Mouse (Mus musculus): ENCODE results near the gene Tox3. TPM values are rescaled to one million over a fixed set of nuclear protein-coding genes. Genes with fewer than 3 reads are reported as not detected.

Gene Tox3
- polyA plus RNA-seq, 1 experiment from 2014 or later = 0.14 TPM

DNA sequence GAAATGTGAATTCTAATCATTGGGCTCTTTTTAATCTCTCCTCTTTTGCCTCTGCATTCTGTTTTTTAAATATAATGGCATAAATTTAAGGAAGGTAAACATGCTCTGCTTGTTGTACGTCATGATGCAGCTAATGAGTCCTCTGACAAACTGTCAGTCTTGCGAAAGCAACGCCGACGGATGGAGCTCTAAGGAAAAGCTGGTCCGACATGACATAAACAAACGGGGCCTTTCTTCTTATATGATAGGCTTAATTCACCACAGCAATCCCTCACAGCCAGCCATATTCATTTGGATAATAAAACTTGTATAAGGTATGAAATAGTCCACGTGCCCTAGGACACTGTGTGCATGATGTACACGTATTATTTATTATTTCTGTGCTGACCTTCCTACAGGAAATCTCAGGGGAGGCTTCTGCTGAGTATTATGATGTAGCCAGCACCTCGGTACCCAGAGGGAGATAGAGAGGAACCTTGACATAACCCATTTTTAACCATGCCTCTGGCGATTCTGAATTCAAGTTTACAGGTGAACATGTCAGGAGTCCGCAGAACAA is 80.4 kb downstream of the Tox3 start:
- Histone ChIP-seq H3K36me3 (no peaks in the 10 kb centered on the region), H3K4me1 (replicated peaks) (no peaks in the 10 kb centered on the region), H3K27me3 (no peaks in the 10 kb centered on the region), H3K4me3 (replicated peaks) (no peak overlapping the region), H3K9me3 (replicated peaks) (no peaks in the 10 kb centered on the region), H3K9ac (no peak overlapping the region), H3K4me2 (no peak overlapping the region), H3K27ac (no peak overlapping the region)
- 66% methylated on average over 12 of the region's 12 CpGs for WGBS (ENCODE audit: insufficient replicate concordance)
- ATAC-seq (ENCODE audit: low read depth) (no peak), DNase-seq (no peak)

DNA sequence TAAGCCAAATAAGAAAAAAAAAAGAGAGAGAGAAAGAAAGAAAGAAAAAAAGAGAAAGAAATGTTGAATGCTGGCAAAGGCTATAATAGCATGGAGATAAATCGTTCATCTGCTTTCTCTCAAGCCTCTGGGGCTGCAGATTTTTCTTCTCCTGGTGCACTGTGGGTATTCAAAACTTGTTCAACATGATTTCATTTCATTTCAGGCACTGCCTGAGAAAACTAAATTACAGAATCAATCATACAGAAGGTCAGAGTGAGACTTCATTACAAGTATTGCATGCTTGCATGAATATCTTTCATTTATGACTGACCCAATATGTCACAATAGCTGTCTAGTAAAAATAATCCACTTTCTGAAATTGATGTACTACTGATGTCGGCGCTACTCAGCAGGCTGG is 81.2 kb downstream of the Tox3 start:
- Histone ChIP-seq H3K27ac (no peak overlapping the region), H3K4me2 (no peak overlapping the region), H3K27me3 (no peaks in the 10 kb centered on the region), H3K36me3 (no peaks in the 10 kb centered on the region), H3K4me3 (replicated peaks) (no peak overlapping the region), H3K9me3 (replicated peaks) (no peaks in the 10 kb centered on the region), H3K4me1 (replicated peaks) (no peaks in the 10 kb centered on the region), H3K9ac (no peak overlapping the region)
- ATAC-seq (ENCODE audit: low read depth) (no peak), DNase-seq (no peak)
- 72% methylated on average over 3 of the region's 3 CpGs for WGBS (ENCODE audit: insufficient replicate concordance)

- Histone ChIP-seq H3K36me3 (no peaks in the 10 kb centered on the region), H3K4me1 (replicated peaks) (no peaks in the 10 kb centered on the region), H3K4me3 (replicated peaks) (no peak overlapping the region), H3K27me3 (no peaks in the 10 kb centered on the region), H3K27ac (no peak overlapping the region), H3K9me3 (replicated peaks) (no peaks in the 10 kb centered on the region), H3K4me2 (no peak overlapping the region), H3K9ac (no peak overlapping the region)
- DNase-seq = no peak
- 64% methylated on average over 8 of the region's 8 CpGs for WGBS (ENCODE audit: insufficient replicate concordance)
- no peak for ATAC-seq (ENCODE audit: low read depth)
Observed at GRCm38 (mm10) chr8:90266239-90266638, 81.9 kb downstream of the Tox3 start.

- H3K9ac ChIP-seq = no peak overlapping the region
- ATAC-seq (ENCODE audit: low read depth) (no peak), DNase-seq (no peak)
- H3K4me1 ChIP-seq (replicated peaks) = no peaks in the 10 kb centered on the region
- WGBS (ENCODE audit: insufficient replicate concordance) = 69% methylated on average over 11 of the region's 11 CpGs
- no peak overlapping the region for H3K27ac ChIP-seq
- no peaks in the 10 kb centered on the region for H3K9me3 ChIP-seq (replicated peaks)
- no peak overlapping the region for H3K4me3 ChIP-seq (replicated peaks)
- H3K4me2 ChIP-seq = no peak overlapping the region
- H3K36me3 ChIP-seq = no peaks in the 10 kb centered on the region
- no peaks in the 10 kb centered on the region for H3K27me3 ChIP-seq
Observed at GRCm38 (mm10) chr8:90254158-90254867, 93.8 kb downstream of the Tox3 start.

DNA sequence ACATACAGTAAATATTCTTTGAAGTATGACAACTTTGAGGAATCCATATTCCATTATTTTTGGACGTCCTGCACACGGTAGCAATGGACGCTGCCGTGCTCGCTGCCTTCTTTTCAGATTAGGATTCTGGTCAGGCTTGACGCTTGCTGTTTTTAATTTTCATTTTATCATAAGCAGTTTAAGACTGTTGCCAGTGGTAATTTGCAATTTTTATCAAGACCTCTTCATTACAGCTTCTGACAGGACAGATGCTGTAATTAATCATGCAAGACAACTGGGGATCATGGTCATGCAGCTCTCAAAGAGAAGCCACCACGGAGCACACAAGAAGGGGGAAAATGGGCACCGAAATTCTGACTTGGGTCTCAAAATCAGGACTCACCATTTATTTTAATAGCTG is 101.8 kb downstream of the Tox3 start:
- Histone ChIP-seq H3K4me1 (replicated peaks) (no peaks in the 10 kb centered on the region), H3K4me2 (no peak overlapping the region), H3K9ac (no peak overlapping the region), H3K9me3 (replicated peaks) (no peaks in the 10 kb centered on the region), H3K36me3 (no peaks in the 10 kb centered on the region), H3K27ac (no peak overlapping the region), H3K4me3 (replicated peaks) (no peak overlapping the region), H3K27me3 (no peaks in the 10 kb centered on the region)
- DNase-seq (no peak), ATAC-seq (ENCODE audit: low read depth) (no peak)
- WGBS (ENCODE audit: insufficient replicate concordance) = 77% methylated on average over 8 of the region's 8 CpGs

DNA sequence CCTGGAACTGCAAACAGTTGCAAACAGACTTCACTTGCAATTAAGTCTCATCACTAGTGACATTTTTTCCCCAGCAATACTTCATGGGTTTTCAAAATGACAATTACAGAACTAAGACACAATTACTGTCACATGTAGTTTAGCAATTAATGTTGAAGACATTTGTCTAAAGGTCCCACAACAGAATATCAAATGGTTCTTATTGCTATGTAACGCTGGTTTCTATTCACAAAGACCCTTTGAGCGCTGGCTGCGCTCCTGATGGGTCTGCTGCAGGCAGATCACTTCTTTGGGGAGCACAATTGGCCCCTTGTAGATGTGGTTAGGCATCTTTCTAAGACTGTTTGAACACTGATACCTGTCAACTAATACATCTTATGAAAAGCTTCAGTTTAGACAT is 102.3 kb downstream of the Tox3 start:
- DNase-seq = no peak
- no peaks in the 10 kb centered on the region for H3K36me3 ChIP-seq
- H3K27ac ChIP-seq = no peak overlapping the region
- no peak overlapping the region for H3K9ac ChIP-seq
- H3K4me1 ChIP-seq (replicated peaks) = no peaks in the 10 kb centered on the region
- no peak overlapping the region for H3K4me3 ChIP-seq (replicated peaks)
- no peak overlapping the region for H3K4me2 ChIP-seq
- no peaks in the 10 kb centered on the region for H3K27me3 ChIP-seq
- no peaks in the 10 kb centered on the region for H3K9me3 ChIP-seq (replicated peaks)
- ATAC-seq (ENCODE audit: low read depth) = no peak
- 76% methylated on average over 3 of the region's 3 CpGs for WGBS (ENCODE audit: insufficient replicate concordance)

DNA sequence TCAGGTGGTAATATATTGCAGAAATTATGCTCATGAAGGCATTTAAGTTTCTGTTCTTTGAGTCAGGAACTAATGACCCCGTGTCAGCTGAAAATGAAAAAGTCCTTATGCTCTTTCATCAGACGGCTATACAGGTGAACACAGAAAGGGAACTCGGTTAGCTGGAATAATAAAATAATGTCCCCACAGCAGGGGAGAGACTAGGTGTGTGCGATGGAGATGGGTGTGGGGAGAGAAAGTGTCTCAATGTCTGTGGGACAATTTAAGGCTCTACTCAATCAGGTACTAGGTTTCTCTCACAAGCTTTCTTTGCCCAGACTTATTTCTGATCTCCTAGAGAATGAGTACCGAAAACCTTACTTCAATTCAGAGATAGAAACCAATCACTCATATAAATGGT is 103.0 kb downstream of the Tox3 start:
- Histone ChIP-seq H3K4me3 (replicated peaks) (no peak overlapping the region), H3K9me3 (replicated peaks) (no peaks in the 10 kb centered on the region), H3K36me3 (no peaks in the 10 kb centered on the region), H3K4me1 (replicated peaks) (no peaks in the 10 kb centered on the region), H3K9ac (no peak overlapping the region), H3K4me2 (no peak overlapping the region), H3K27me3 (no peaks in the 10 kb centered on the region), H3K27ac (no peak overlapping the region)
- DNase-seq (no peak), ATAC-seq (ENCODE audit: low read depth) (no peak)
- WGBS (ENCODE audit: insufficient replicate concordance) = 69% methylated on average over 5 of the region's 5 CpGs

- H3K4me3 ChIP-seq (replicated peaks) = no peak overlapping the region
- no peak for ATAC-seq (ENCODE audit: low read depth)
- 77% methylated on average over 10 of the region's 10 CpGs for WGBS (ENCODE audit: insufficient replicate concordance)
- no peak overlapping the region for H3K9ac ChIP-seq
- H3K27me3 ChIP-seq = no peaks in the 10 kb centered on the region
- H3K9me3 ChIP-seq (replicated peaks) = no peaks in the 10 kb centered on the region
- H3K36me3 ChIP-seq = no peaks in the 10 kb centered on the region
- no peaks in the 10 kb centered on the region for H3K4me1 ChIP-seq (replicated peaks)
- DNase-seq = no peak
- no peak overlapping the region for H3K4me2 ChIP-seq
- H3K27ac ChIP-seq = no peak overlapping the region
Observed at GRCm38 (mm10) chr8:90244458-90245145, 103.5 kb downstream of the Tox3 start.

GRCm38 (mm10) chr8:90243957-90244356 is 104.2 kb downstream of the Tox3 start:
- Histone ChIP-seq H3K4me2 (no peak overlapping the region), H3K36me3 (no peaks in the 10 kb centered on the region), H3K4me3 (replicated peaks) (no peak overlapping the region), H3K9ac (no peak overlapping the region), H3K4me1 (replicated peaks) (no peaks in the 10 kb centered on the region), H3K27ac (no peak overlapping the region), H3K9me3 (replicated peaks) (no peaks in the 10 kb centered on the region), H3K27me3 (no peaks in the 10 kb centered on the region)
- no peak for DNase-seq
- 65% methylated on average over 5 of the region's 5 CpGs for WGBS (ENCODE audit: insufficient replicate concordance)
- ATAC-seq (ENCODE audit: low read depth) = no peak

DNA sequence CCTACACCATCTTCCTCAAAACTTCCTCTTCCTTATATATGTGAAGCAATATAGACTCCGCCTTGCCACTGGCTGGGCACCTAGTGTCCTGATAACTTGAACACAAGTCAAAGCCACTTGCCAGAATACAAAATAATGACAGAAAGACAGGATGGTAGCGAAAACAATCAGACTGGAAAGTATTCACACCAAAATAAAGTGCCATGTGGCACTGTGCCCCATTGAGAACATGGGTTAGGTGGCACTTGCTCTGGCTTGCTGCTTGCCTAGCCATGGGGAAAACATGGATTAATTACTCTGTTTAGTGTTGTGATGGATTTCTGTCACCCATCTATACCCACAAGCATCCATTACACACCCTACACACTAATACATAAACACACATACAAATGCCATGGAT is 105.8 kb downstream of the Tox3 start:
- ATAC-seq (ENCODE audit: low read depth) (no peak), DNase-seq (no peak)
- no peaks in the 10 kb centered on the region for H3K27me3 ChIP-seq
- no peaks in the 10 kb centered on the region for H3K4me1 ChIP-seq (replicated peaks)
- H3K9me3 ChIP-seq (replicated peaks) = no peaks in the 10 kb centered on the region
- no peak overlapping the region for H3K27ac ChIP-seq
- H3K9ac ChIP-seq = no peak overlapping the region
- H3K4me3 ChIP-seq (replicated peaks) = no peak overlapping the region
- H3K36me3 ChIP-seq = no peaks in the 10 kb centered on the region
- 57% methylated on average over 2 of the region's 2 CpGs for WGBS (ENCODE audit: insufficient replicate concordance)
- H3K4me2 ChIP-seq = no peak overlapping the region

DNA sequence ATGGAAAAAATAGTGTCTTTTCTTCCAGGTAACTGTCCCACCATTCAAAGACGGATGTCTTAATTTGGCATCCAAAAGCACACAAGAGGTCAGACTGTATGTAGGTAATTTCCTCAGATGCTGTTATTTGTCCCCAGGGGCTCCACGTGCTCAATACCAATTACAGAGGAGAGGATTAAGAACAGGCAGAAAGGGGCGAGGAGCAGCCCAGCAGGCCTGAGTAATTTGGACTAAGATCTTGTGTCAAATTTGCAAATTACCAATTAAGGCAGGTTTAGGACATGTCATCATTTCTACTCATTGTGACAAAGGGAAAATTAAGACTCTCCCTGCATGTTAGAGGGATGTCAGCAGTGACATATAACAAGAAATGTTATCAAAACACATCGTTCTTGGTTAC is 106.7 kb downstream of the Tox3 start:
- 60% methylated on average over 4 of the region's 4 CpGs for WGBS (ENCODE audit: insufficient replicate concordance)
- Histone ChIP-seq H3K4me3 (replicated peaks) (no peak overlapping the region), H3K4me2 (no peak overlapping the region), H3K27ac (no peak overlapping the region), H3K9me3 (replicated peaks) (no peaks in the 10 kb centered on the region), H3K27me3 (no peaks in the 10 kb centered on the region), H3K36me3 (no peaks in the 10 kb centered on the region), H3K9ac (no peak overlapping the region), H3K4me1 (replicated peaks) (no peaks in the 10 kb centered on the region)
- no peak for DNase-seq
- ATAC-seq (ENCODE audit: low read depth) = no peak

- no peak for DNase-seq
- no peaks in the 10 kb centered on the region for H3K9me3 ChIP-seq (replicated peaks)
- no peak overlapping the region for H3K27ac ChIP-seq
- no peaks in the 10 kb centered on the region for H3K36me3 ChIP-seq
- H3K4me1 ChIP-seq (replicated peaks) = no peaks in the 10 kb centered on the region
- H3K4me3 ChIP-seq (replicated peaks) = no peak overlapping the region
- no peak overlapping the region for H3K4me2 ChIP-seq
- no peak overlapping the region for H3K9ac ChIP-seq
- no peak for ATAC-seq (ENCODE audit: low read depth)
- no peaks in the 10 kb centered on the region for H3K27me3 ChIP-seq
- WGBS (ENCODE audit: insufficient replicate concordance) = 66% methylated on average over 8 of the region's 8 CpGs
Observed at GRCm38 (mm10) chr8:90232501-90232900, 115.6 kb downstream of the Tox3 start.

Data from liver, embryonic 13.5 days (tissue).